Mouse (Mus musculus) urinary bladder, postnatal 4 days (tissue): Measurements from ENCODE around the gene Slc9a3.

Experiments
- DNase-seq, 2 experiments: peaks; one replicate each; pipeline ENCODE4 v3.0.0; 2021 to 2022; ENCODE audit warnings: low spot score in 2 of 2

Slc9a3 gene

GRCm38 (mm10) chr13:74121141-74121602 lies at the start of gene Slc9a3:
Slc9a3 (plus strand) TSS chr13:74121457.
- DNase-seq, result peak in 1 of 2 experiments; percentile 24

DNA sequence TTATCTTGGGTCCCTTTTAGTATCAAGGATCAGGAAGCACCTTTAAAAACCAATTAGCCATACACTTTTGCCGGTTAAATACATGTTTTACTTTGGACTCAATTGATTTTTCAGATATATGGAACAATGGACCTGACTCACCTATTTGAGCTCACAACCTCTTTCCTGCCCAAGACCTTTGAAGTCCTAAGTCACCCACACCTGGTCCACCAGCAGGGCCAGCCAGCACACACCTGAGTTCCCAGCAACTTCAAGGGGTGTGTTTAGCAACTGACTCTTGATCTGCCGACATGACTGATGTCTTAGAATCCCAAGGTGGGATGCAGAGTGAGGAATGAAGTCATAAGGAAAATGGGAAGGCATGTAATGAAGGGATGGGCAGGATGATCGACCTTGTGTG lies 49.5 kb upstream of the Slc9a3 start:
- no peak for DNase-seq

- no peak for DNase-seq
Measured at GRCm38 (mm10) chr13:74073369-74073768, 47.9 kb upstream of the Slc9a3 start.

- no peak for DNase-seq
Measured at GRCm38 (mm10) chr13:74090265-74090664, 31.0 kb upstream of the Slc9a3 start.

DNA sequence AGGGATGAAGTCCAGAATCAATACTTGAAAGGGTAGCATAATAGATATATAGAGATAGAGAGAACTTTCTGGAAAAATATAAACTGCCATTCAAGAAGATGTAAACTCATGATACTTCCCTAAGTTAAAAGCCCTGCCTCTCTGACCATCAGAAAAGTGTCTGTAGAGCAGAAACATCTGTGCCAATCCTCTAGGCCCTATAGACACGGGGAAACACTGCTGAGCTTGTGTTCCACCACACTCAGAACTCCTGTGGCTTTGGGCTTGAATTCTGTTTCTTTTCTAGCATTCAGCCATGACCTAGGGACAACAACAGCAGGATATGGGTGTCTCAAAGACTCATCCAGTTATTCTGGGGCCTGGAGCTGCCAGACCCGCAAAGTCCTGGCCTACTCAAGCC lies 25.3 kb upstream of the Slc9a3 start:
- DNase-seq, result no peak

DNA sequence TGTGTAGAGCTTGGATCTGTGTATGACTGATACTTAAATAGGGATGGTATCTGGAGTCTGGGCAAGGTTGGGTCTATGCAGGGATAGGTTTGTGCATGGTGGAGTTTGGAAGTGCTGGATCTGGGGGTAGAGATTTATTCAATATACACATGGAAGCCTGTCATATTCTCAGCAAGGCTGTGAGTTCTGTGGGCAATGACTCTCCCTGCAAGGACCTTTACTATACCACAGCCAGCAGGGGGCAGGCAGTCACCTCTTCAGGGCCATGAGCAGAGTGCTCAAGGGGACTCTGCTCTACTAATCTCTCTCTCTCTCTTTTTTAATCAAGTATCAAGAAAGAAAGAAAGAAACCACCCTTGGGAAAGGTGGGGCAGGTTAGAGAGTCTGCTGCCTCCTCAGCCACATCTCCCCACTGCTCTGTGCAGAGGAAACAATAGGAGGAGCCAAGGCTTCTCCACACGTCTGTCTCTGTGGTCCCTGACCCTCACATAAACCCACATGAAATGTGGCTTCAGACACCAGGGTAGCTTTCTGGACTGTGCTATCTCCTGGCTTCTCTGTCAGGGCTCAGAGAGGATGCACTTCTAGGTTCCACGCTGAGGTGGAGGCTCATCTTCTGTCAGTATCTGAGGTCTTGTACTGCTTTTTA lies 24.4 kb upstream of the Slc9a3 start:
- peak; percentile 52 to 70 for DNase-seq

DNA sequence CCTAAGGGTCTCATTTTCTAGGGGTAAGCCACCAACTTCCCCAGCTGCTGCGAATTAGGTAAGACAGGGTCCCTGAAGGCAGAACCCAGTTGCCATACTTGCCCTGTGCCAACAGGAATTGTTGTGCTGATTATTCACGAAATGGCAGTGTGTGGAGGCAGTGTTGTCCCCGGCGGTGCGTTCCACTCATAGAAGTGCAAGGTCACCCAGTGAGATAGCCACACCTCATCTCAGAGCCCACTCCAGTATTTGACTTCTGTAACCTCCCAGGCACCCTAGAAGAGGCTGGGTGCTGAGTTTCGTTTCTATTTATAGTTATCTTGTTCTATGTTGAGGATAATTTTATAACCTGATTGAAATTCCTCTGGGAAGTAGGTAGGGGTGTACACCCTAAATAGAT lies 22.3 kb upstream of the Slc9a3 start:
- DNase-seq, result no peak

- DNase-seq, result no peak
Measured at GRCm38 (mm10) chr13:74102108-74102830, 19.0 kb upstream of the Slc9a3 start.

DNA sequence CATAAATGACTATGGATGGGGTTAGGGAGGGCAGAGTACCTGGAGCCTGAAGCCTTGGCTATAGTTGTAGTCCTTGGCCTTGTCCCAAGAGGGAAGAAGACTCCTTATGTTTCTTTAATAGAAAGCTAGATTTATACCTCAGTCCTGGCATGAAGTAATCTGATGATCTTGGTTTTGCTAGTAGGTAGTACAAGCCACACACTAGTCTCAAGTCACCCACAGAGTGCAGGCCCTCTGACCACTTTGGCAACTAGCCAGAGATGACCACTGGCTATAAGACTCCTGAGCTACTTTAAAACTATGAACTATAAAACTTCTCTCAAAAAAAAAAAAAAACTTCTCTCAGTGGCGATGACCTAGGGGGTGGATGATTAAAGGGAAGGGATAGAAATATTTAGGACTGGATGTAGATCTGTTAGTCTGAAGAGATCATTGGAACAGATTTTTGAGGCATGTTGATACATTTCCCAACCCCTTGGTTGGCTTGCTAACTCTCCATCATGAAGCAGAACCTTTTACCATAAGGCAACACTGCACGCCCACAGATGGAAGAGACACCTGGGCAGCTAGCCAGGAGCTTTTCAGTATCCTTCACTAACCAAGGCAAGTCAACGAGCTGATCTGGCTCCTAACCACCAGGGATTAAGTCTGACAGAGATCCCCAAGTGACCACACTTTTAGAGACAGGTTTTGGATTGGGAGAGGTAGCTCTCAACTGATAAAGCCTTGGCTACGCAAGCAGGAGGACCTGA lies 18.2 kb upstream of the Slc9a3 start:
- DNase-seq, result no peak

DNA sequence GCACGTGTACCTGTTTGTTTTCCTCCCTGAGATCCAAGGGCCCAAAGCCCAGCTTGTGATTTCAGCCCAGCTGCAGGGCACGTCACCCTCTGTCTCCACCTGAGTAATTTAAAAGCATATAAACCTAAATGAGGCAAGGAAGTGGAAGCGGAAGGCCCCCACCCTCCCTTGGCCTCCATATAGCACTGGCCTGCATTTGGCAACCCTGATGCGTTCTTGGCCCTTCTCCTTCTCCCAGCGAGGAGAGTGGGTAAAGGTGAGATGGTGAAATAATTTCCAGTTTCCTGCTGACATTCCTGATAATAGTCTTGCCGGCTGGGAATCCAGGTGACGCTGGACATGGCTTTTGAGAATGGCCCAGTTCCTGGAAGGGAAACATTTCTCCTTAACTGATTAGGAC lies 16.8 kb upstream of the Slc9a3 start:
- no peak for DNase-seq

DNA sequence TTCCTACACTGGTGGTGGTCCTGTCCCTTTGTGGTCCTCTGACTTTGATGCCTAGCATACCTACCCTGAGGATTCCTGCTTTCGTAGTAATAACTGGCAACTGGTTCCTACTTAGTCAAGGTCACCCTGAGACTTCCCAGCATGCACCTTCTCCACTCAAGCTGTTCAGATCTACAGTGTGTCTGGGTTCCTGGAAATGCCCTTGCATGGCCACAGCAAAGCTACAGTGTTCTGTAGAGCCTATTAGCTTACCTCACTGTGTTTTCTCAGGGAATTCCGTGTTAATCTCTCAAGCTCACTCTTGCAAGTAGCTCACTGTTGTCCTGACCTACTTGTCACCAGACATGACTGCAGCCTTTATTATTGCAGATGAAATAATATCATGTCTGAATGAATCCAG lies 13.8 kb upstream of the Slc9a3 start:
- no peak for DNase-seq

DNA sequence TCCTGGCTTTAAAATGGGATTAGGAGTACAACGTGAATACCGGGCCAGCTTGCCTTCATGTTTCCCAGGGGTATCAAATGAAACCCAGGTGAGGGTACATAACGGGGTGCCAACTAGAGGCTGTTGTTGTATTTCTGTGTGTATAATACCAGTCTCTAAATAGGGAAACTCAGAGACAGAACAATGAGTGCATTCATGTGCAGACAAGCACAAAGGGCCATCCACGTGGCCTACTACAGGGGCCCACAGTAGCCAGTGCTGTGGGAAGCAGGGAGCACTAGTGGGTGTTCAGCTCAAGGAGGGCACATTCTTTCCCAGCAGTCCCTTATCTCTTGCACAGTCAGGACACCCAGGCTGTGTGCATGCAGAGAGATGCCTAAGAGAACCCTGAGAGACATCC lies 8.7 kb upstream of the Slc9a3 start:
- no peak for DNase-seq

GRCm38 (mm10) chr13:74113626-74114191 lies 7.5 kb upstream of the Slc9a3 start:
- DNase-seq, result no peak

DNA sequence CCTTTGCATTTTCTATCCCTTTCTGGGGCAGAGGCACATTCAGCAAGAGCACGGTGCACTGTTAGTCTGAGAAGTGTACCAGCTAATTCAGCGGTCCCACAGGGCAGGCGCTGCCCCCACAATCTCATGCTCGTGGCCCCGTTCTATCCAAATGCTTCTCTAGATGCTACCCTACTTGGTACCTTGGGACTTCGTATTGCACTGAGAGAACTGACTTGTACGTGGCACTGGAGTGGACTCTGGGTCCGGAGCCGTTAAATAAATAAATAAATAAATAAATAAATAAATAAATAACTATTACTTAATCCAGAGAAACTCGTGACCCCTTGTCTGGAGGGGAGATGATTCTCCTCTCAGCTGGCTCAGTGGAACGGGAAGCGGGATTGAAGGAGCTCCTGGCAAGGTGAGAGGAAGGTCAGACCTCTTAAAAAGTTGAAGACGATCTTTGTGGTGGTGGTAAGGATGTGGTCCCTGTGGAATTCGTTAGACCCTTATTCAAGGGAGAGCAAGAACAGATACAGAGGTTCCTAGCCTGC lies 606 bp downstream of the Slc9a3 start:
- DNase-seq, result no peak

DNA sequence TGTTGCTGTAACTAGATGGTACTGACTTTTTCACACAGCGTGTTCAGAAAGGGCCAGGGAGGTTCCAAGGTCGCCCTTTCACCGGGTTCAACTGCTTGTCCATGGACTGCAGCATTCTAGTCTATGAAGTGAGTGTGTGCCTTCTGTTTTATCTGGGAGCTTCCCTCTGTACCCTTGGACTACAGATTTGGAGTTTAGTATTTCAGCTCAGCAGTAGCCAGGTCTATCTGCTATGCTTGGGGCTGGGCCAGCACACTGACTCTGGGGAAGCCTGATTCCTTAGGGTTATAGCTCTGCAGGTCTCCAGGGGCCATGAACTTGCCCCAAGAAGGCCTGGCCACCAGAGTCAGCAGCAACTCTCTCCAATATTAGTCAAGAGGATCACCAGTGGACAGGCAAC lies 1.4 kb downstream of the Slc9a3 start:
- no peak for DNase-seq

- DNase-seq, result no peak
Measured at GRCm38 (mm10) chr13:74127571-74127970, 6.3 kb downstream of the Slc9a3 start.

- DNase-seq, result no peak
Measured at GRCm38 (mm10) chr13:74129909-74130308, 8.7 kb downstream of the Slc9a3 start.

GRCm38 (mm10) chr13:74138906-74139647 lies 17.8 kb downstream of the Slc9a3 start:
- no peak for DNase-seq

GRCm38 (mm10) chr13:74140793-74141192 lies 19.5 kb downstream of the Slc9a3 start:
- no peak for DNase-seq

DNA sequence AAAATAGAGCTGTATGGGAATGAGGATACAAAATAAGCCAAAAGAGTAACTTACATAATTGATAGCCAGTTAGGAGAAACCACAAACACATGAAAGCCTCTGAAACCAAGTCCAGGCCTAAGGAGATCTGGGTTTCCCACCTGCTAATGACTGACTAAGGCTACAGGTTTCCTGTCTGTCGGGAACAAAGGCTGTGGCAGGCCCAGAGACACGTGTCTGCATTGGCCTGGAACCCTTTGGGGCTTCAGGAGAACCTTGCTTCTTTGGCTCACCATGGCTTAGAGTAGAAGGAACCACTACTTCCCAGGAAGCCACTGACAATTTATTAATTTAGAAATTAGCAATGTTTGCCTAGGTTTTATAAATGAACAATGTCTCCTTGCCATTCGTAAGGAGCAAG lies 22.0 kb downstream of the Slc9a3 start:
- no peak for DNase-seq

DNA sequence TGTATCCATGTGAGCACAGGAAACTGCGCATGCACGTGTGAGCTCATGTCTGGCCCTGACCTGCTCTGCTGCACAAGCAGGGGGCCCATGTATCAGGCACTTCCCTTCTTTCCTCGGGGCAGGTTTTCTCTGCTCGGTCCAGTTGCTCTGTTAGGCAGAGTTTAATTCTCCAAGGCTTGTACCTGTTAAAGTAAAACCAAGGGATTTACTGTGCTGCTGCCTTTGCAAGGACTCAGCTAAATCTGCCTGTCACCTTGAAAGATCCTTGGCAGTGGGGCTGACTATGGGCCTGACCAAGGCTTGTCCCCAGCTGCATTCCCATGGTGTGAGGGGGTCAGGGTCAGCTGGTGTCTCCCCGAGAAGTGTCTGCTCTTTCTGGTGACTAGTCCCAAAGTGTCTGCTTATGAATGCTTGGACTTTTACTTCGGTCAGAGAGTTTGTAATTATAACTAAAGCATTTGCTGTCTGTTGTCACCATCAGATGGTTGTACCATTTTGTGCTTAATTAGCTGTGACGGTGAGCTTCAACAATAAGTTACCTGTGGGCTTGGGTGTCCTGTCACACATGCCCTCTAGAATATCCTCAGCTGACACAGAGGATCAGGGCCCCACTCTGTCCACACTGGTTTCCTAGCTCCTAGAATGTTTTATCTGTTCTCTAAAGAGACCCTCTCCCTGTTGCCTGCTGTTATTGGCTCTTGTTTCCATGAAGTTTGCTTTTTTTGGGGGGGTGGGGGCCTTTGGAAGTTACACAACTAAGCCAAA lies 23.0 kb downstream of the Slc9a3 start:
- DNase-seq, result no peak
